Mouse (Mus musculus): ENCODE data around the gene Adgrg1. TPM values are rescaled to one million over a fixed set of nuclear protein-coding genes. Genes with fewer than 3 reads are reported as not detected.

Adgrg1 gene
- polyA plus RNA-seq, 1 experiment from 2014 or later, result 109 TPM

GRCm38 (mm10) chr8:95015866-95016265 is 41.3 kb downstream of the Adgrg1 start:
- Histone ChIP-seq H3K4me3 (replicated peaks; ENCODE audit: low read depth, low read length) (no peak overlapping the region), H3K4me1 (replicated peaks; ENCODE audit: insufficient read depth, low read length) (no peaks in the 10 kb centered on the region), H3K4me2 (ENCODE audit: low read length) (no peak overlapping the region), H3K27me3 (ENCODE audit: insufficient read depth, low read length) (no peaks in the 10 kb centered on the region), H3K9ac (ENCODE audit: low read depth, low read length) (no peak overlapping the region), H3K27ac (no peak overlapping the region), H3K9me3 (replicated peaks; ENCODE audit: low read length) (no peaks in the 10 kb centered on the region), H3K36me3 (ENCODE audit: insufficient read depth, low read length) (peaks cover 10% of the 10 kb centered on the region; the same call in 1 of the 2 replicates)
- TF ChIP-seq CTCF (IDR thresholded peaks at IDR 0.05; ENCODE audit: low read depth), result no peak
- 76% methylated on average over 4 of the region's 4 CpGs for WGBS
- DNase-seq (ENCODE audit: low spot score), result no peak
- ATAC-seq (replicated peaks; ENCODE audit: low FRiP score, low read depth), result no peak

- TF ChIP-seq CTCF (IDR thresholded peaks at IDR 0.05; ENCODE audit: low read depth), result no peak
- no peaks in the 10 kb centered on the region for H3K27me3 ChIP-seq (ENCODE audit: insufficient read depth, low read length)
- H3K4me3 ChIP-seq (replicated peaks; ENCODE audit: low read depth, low read length), result no peak overlapping the region
- no peak for DNase-seq (ENCODE audit: low spot score)
- WGBS, result 59% methylated on average over 4 of the region's 4 CpGs
- no peak overlapping the region for H3K4me2 ChIP-seq (ENCODE audit: low read length)
- no peaks in the 10 kb centered on the region for H3K4me1 ChIP-seq (replicated peaks; ENCODE audit: insufficient read depth, low read length)
- peaks cover 1% of the 10 kb centered on the region; the same call in 1 of the 2 replicates for H3K36me3 ChIP-seq (ENCODE audit: insufficient read depth, low read length)
- no peaks in the 10 kb centered on the region for H3K9me3 ChIP-seq (replicated peaks; ENCODE audit: low read length)
- no peak overlapping the region for H3K27ac ChIP-seq
- no peak for ATAC-seq (replicated peaks; ENCODE audit: low FRiP score, low read depth)
- H3K9ac ChIP-seq (ENCODE audit: low read depth, low read length), result no peak overlapping the region
Observed at GRCm38 (mm10) chr8:95016684-95017083, 42.1 kb downstream of the Adgrg1 start.

GRCm38 (mm10) chr8:95017451-95017850 is 42.9 kb downstream of the Adgrg1 start, which contains the start of gene Adgrg3:
TSS of gene Adgrg3 (plus strand) at chr8:95017692.
- Histone ChIP-seq H3K4me1 (replicated peaks; ENCODE audit: insufficient read depth, low read length) (no peaks in the 10 kb centered on the region), H3K27me3 (ENCODE audit: insufficient read depth, low read length) (no peaks in the 10 kb centered on the region), H3K4me3 (replicated peaks; ENCODE audit: low read depth, low read length) (no peak within 1 kb of the TSS), H3K36me3 (ENCODE audit: insufficient read depth, low read length) (no peaks in the 10 kb centered on the region; the same call in 1 of the 2 replicates), H3K27ac (no peak within 1 kb of the TSS), H3K9ac (ENCODE audit: low read depth, low read length) (no peak within 1 kb of the TSS), H3K4me2 (ENCODE audit: low read length) (no peak within 1 kb of the TSS), H3K9me3 (replicated peaks; ENCODE audit: low read length) (no peaks in the 10 kb centered on the region)
- no peak for TF ChIP-seq CTCF (IDR thresholded peaks at IDR 0.05; ENCODE audit: low read depth)
- ATAC-seq (replicated peaks; ENCODE audit: low FRiP score, low read depth), result no peak
- 69% methylated on average over 11 of the region's 11 CpGs for WGBS
- no peak for DNase-seq (ENCODE audit: low spot score)

GRCm38 (mm10) chr8:95017969-95018635 is 43.6 kb downstream of the Adgrg1 start:
- no peaks in the 10 kb centered on the region for H3K9me3 ChIP-seq (replicated peaks; ENCODE audit: low read length)
- H3K27me3 ChIP-seq (ENCODE audit: insufficient read depth, low read length), result no peaks in the 10 kb centered on the region
- H3K27ac ChIP-seq, result no peak overlapping the region
- H3K4me2 ChIP-seq (ENCODE audit: low read length), result no peak overlapping the region
- no peak for ATAC-seq (replicated peaks; ENCODE audit: low FRiP score, low read depth)
- no peak for TF ChIP-seq CTCF (IDR thresholded peaks at IDR 0.05; ENCODE audit: low read depth)
- no peaks in the 10 kb centered on the region for H3K36me3 ChIP-seq (ENCODE audit: insufficient read depth, low read length)
- no peak for DNase-seq (ENCODE audit: low spot score)
- H3K4me3 ChIP-seq (replicated peaks; ENCODE audit: low read depth, low read length), result no peak overlapping the region
- H3K4me1 ChIP-seq (replicated peaks; ENCODE audit: insufficient read depth, low read length), result no peaks in the 10 kb centered on the region
- WGBS, result 79% methylated on average over 9 of the region's 9 CpGs
- H3K9ac ChIP-seq (ENCODE audit: low read depth, low read length), result no peak overlapping the region

GRCm38 (mm10) chr8:95020293-95020777 is 45.8 kb downstream of the Adgrg1 start:
- H3K4me3 ChIP-seq (replicated peaks; ENCODE audit: low read depth, low read length), result no peak overlapping the region

GRCm38 (mm10) chr8:95020821-95021220 is 46.3 kb downstream of the Adgrg1 start:
- Histone ChIP-seq H3K9ac (ENCODE audit: low read depth, low read length) (no peak overlapping the region), H3K4me2 (ENCODE audit: low read length) (no peak overlapping the region), H3K4me1 (replicated peaks; ENCODE audit: insufficient read depth, low read length) (no peaks in the 10 kb centered on the region), H3K9me3 (replicated peaks; ENCODE audit: low read length) (no peaks in the 10 kb centered on the region), H3K27ac (no peak overlapping the region; the same call in 1 of the 2 replicates), H3K36me3 (ENCODE audit: insufficient read depth, low read length) (no peaks in the 10 kb centered on the region), H3K27me3 (ENCODE audit: insufficient read depth, low read length) (no peaks in the 10 kb centered on the region), H3K4me3 (replicated peaks; ENCODE audit: low read depth, low read length) (no peak overlapping the region)
- 63% methylated on average over 10 of the region's 10 CpGs for WGBS
- no peak for ATAC-seq (replicated peaks; ENCODE audit: low FRiP score, low read depth)
- no peak for TF ChIP-seq CTCF (IDR thresholded peaks at IDR 0.05; ENCODE audit: low read depth)
- no peak for DNase-seq (ENCODE audit: low spot score)

More at GRCm38 (mm10) chr8:95020293-95020777, 45.8 kb downstream of the Adgrg1 start:
- ATAC-seq (replicated peaks; ENCODE audit: low FRiP score, low read depth) (no peak), DNase-seq (ENCODE audit: low spot score) (no peak)
- TF ChIP-seq CTCF (IDR thresholded peaks at IDR 0.05; ENCODE audit: low read depth), result no peak
- H3K27ac ChIP-seq, result peak overlapping the region; percentile 70
- no peaks in the 10 kb centered on the region for H3K4me1 ChIP-seq (replicated peaks; ENCODE audit: insufficient read depth, low read length)
- 0 out of 2 replicates have a peak overlapping the region, but pooled peaks have one; percentile 10 for H3K4me2 ChIP-seq (ENCODE audit: low read length)
- no peaks in the 10 kb centered on the region for H3K9me3 ChIP-seq (replicated peaks; ENCODE audit: low read length)
- no peaks in the 10 kb centered on the region for H3K36me3 ChIP-seq (ENCODE audit: insufficient read depth, low read length)
- whole genome bisulfite sequencing, result 57% methylated on average over 12 of the region's 12 CpGs
- no peaks in the 10 kb centered on the region for H3K27me3 ChIP-seq (ENCODE audit: insufficient read depth, low read length)
- H3K9ac ChIP-seq (ENCODE audit: low read depth, low read length), result no peak overlapping the region
